Mouse (Mus musculus): ENCODE measurements around the gene Apopt1.
"Not testable (repeated sequence)": the region's sequence is repeated elsewhere in the genome, so short reads cannot be mapped to it uniquely, and the experiment has no call there.

Apopt1 gene

DNA sequence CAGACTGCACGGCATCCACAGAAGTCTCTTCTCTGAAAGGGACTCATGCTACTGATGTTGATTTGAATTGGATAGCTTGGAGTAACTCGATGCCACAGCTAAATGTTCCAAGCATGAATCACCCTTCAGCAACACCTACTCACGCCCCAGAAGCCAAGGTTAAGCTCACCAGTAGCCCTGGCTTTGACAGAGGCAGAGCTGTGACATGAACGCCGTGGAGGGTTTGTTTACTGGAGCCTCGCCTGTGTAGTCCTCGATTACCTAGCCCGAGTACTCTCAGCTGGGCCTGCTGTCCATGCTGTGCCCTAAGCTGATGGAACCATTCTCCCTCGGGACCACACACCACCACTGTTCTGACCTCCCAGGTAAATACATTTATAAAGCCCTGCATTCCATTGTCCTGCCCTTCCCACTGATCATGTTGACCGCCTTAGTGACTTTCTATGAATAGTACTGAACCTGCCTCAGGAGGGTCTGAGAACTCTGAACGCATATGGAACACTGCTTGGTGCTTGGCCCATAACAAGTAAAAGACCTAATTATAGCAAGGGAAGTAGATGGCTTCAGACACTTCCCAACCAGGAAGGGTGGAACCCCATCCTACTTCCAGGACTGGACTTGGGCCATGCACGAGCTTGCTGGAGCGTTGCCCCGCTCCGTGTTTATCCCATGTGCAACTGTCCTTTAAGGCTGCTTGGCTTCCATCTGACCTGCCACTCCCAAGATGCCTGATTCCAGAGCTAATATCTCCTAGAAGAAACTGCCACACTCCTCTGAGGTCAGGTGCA, 7.7 kb upstream of the Apopt1 start:
- peak; percentile 93 to 94 for DNase-seq (ENCODE audit: low spot score in 2 of 2)

DNA sequence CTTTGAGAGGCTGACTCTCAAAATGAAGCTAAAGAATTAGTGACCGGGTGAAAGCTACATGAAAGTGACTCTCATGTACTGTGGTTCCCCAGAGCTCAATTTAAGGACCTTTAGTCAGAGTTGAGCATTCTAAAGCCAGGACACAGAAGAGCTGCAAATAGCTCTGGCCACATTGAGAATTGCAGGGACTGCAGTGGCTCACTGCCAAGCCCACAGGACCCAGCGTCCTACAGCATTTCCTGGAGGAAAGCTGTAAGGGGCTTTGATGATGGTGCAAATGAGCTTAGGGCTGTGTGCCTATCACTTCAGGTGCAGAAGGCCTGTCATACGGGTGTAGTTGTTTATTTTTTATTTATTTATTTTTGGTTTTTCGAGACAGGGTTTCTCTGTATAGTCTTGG, 4.9 kb upstream of the Apopt1 start:
- no peak for DNase-seq (ENCODE audit: low spot score in 2 of 2)

DNA sequence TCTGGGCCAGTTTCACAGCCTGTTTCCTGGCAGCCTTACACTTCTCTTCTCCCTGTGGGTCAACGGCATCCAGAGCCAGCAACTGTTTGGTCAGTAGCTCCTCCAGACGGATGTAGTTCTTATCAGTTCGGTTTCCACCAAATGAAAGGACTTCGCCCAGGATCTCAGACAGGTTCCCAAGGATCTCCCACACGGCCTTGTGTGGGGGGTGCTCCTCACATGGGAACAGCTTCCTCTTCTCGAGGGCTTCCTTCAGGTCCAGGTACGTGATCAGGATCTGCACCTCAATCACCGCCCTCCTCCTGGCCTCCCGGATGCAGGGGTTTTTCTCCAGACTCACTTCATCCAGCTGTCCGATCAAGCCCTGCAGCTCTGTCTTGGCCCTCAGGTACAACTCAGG, 3.0 kb upstream of the Apopt1 start:
- peak in 1 of 2 experiments; percentile 50 for DNase-seq (ENCODE audit: low spot score in 2 of 2)

DNA sequence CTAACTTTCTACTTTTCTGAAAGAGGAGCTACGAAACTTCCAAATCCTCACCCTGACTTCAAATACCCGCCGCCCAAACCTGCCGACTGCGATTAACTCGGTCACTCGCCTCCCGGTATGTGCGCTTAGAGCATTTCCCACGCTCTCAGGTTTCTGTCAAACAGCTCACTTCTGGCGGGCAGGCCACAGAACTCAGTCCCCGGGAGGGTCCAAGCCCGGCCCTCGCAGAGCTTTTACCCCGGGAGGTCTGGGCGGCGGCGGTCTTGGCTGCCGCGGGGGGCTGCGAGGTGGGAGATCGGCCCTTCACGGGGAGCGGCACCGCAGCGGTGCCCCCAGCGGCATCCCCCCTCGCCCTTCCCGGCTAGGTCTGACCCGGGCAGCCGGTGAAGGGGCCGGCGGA, 585 bp upstream of the Apopt1 start:
- no peak for DNase-seq (ENCODE audit: low spot score in 2 of 2)

DNA sequence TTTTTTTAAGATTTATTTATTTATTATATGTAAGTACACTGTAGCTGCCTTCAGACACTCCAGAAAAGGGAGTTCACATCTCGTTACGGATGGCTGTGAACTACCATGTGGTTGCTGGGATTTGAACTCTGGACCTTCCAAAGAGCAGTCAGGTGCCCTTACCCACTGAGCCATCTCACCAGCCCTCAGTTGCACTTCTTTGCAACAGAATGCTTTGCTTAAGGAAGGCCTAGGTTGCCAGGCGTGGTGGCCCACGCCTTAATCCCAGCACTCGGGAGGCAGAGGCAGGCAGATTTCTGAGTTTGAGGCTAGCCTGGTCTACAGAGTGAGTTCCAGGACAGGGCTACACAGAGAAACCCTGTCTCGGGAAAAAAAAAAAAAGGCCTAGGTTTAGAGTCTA, 819 bp downstream of the Apopt1 start:
- DNase-seq (ENCODE audit: low spot score in 2 of 2): not testable (repeated sequence)

DNA sequence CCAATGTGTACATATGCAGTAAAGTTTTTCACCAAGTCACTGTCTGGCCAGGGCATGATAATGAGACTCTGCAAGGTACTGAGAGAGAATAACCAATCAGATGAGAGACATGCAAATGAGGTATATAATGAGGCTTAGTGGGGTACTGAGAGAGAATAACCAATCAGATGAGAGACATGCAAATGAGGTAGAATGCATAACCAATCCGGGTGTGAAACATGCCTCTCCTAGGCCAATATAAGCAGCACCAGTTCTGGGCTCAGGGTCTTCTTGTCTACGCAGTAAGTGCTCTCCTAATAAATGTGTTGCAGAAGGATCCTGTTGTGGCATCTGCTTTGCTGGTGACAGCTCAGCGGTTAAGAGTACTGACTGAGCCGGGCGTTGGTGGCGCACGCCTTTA, 3.4 kb downstream of the Apopt1 start:
- no peak for DNase-seq (ENCODE audit: low spot score in 2 of 2)

DNA sequence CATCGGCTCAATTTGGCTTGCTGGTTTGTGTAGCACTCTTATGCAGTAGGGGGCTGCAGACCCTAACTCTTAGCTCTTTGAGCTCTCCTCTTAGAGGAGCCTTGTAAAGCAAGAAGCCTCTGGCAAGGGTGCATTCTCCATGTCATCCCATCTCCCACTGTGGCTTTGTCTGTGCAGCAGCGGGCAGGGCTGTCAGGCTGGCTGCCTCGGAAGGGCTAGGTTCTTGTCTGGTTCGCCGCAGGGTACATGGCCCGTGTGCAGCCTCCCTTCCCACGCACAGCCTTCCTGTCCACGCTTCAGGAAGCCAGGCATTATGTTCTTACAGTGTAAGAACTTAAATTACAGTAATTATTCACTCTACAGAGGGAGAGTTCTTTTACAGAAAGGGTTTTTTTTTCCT, 5.6 kb downstream of the Apopt1 start:
- DNase-seq (ENCODE audit: low spot score in 2 of 2): no peak

DNA sequence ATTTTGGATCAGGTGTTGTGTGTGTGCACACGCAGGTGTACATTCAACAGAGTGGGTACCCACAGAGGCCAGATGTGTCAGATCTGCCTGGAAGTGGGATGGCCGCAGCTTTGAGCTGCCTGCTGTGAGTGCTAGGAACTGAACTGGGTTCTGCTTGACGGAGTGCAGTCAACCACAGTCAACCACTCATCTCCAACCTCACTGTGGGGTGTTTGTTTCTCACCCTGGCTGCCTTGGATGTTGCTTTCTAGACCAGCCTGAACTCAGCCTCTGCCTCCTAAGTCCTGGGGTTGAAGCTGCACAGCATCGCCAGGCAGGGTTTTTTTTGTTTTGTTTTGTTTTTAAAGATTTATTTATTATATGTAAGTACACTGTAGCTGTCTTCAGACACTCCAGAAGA, 7.2 kb downstream of the Apopt1 start:
- DNase-seq (ENCODE audit: low spot score in 2 of 2): no peak

DNA sequence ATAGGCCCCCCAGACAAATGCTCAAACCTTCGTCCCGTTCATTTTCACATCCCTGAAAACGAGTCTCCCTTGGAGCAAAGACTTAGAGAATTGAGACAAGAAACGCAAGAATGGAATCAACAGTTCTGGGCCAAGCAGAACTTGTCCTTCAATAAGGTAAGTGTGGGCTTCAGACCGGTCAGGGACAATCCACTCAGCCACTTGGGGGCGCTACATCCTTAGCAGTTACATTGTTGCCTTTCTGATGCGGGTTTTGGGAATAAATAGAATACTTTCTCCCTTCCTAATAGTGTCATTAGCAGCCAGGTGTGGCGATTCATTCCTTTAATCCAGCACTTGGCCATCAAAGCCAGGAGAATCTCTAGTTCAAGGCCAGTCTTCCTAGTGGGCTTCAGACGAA, 9.6 kb downstream of the Apopt1 start:
- no peak for DNase-seq (ENCODE audit: low spot score in 2 of 2)

DNA sequence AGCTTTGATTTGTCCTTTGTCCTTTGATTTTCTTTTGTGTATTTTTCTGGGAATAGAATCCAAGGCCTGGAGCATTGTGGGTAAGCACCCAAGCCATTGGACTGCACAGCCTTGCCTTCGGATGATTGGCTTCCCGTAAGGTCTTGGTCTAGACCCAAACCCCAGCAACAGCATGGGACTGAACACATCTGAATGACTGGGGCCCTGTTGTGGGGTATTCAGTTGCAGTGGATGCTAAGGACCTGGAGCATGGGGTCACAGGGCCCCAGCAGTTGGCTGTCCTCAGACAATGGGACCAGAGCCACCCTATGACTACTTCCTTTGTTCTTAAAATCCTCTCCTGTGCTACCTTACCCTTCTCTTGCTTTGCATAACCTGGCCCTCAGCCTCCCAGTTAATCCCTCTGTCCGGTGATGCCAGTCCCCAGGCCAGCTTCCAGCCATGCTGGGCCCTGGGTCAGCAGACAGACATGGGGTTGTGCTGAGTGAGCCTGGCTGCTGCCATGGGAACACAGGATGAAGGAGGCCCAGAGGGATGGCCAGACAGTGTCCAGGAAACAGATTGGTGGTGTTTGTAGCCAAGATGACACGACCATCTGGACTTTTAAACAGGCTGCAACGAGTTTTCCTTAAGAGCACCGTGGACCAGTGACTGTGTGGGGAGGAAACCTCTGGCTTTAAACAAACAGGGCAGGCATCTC, 11.7 kb downstream of the Apopt1 start:
- DNase-seq (ENCODE audit: low spot score in 2 of 2): peak; percentile 76 to 87

DNA sequence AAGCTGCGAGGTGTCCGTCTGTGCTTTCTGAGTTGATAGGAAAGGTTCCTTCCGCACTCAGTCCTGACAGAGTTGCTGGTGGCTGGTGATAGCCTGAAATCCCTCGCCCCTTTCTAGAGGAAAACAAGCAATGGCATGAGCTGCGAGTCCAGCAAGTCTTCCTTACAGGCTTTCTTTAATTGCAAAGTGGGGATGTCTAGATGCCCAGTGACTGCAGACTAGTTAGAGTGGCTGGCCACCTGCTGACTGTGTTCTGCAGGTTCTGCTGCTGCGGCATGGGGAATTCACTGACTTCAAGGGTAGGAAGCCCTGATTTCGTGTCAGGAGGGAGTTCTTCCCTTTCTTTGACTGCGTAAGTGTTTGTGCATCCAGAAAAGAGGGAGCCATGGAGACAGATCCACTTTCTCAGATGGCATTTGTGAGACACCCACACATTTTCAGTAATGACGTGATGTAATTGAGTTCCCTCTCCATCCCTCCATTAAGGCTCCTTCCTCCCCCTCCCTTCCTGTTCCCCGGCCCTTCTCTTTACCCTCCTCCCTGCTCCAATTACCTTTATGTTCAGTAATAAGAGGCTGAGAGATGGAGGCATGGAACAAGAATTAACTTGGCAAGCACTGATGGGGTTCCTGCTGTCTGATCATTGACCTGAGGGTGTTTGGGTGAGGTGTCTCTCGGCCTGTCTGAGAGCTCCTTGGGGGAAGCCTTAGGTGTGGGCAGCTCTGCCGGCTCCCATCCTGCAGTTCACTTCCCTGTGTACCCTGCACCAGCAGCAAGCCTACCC, 12.5 kb downstream of the Apopt1 start:
- no peak for DNase-seq (ENCODE audit: low spot score in 2 of 2)

DNA sequence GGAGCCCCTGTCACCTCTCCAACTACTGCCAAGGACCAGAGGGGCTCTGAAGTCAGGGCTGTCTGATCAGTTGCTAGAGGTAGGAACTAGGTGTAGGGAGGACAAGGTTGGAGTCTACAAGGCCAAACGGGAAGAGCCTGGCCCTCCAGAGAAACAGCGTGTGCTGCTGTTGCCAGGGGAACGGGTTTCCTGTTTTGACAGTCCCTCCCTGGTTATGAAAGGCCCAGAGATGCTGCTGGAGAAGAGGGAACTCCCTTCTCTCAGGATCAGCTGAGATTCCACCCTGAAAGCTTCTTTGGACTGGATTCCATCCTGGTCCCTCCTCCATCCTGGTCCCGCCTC, 13.0 kb downstream of the Apopt1 start:
- peak; percentile 78 to 89 for DNase-seq (ENCODE audit: low spot score in 2 of 2)

DNA sequence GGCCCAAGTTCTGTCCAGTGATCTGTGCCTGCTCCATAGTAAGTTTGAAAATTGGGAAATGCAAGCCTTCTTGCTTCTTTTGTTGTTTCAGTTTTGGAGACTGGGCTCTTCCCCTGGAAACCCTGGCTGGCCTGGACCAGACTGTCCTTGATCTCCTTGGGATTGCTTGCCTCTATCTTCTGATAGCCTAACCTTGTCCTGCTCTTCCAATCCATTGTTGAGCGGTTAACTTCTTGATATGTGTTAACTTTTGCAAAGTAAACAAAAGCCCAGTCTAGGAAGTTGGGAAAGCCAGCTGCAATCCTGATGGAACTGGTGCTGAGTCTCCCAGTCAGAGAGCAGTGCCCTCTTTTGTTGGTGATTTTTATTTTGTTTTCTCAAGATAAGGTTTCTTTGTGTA, 14.9 kb downstream of the Apopt1 start:
- DNase-seq (ENCODE audit: low spot score in 2 of 2): no peak

DNA sequence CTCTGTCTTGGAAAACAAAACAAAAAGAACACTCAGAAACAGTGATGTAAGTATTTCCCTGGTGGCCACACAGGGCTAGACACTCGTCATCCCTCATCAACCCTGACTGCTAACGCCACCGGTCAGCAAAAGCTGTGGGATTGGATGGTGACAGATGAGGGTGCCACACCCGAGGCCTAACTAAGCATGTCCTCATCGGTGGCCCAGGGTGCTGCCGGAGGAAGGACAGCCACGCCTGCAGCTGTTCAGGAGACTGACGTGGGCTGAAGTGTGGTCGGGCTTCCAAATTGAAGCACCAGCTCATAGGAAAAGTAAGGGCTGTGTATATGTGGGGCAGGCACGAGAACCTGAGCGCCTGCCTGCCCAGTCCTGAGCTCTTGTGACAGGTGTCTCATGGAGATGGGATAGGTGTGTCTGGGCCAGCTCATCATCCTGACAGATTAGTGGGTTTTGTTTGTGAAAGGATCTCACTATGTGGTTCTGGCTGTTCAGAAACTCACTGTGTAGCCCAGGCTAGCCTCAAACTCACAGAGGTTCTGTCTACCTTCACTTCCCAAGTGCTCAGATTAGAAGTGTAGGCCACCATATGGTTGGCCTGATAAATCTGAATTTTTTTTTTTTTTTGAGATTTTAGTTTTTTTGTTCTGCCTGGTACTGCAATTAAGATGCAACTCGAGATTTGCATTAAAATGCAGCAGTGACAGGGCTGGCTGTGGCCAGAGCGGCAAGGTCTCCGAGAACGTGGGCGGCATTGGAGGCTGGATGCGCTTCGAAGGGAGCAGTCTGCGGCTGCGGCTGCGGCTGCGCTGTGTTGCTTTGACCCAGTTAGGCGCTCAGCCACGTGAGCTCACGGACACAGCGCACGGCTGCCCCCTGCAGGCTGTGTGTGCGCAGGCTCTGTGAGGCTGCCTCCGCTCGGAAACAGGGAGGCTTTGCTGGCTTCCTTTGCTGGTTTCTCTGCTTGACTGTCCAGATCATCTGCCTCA, 19.1 kb downstream of the Apopt1 start:
- DNase-seq (ENCODE audit: low spot score in 2 of 2): peak; percentile 76 to 85

DNA sequence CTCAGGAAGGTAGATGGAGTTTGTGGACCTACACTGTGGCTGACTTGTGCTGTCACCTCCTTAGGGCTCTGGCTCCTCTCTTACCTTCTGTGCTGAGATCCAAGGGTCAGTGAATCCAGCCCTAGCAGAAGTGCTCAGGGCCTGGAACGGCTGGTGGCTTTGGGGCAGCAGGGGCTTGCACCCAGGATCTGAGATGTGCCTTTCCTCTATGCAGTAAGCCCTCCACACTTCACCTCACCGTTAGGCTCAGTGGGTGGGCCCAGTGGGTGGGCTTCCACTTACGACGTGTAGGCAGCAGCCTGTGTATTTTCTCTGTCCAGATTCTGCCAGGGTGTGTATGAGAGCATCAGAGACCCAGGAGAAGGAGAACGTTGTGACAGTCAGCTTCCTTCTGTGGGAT, 19.9 kb downstream of the Apopt1 start:
- no peak for DNase-seq (ENCODE audit: low spot score in 2 of 2)

DNA sequence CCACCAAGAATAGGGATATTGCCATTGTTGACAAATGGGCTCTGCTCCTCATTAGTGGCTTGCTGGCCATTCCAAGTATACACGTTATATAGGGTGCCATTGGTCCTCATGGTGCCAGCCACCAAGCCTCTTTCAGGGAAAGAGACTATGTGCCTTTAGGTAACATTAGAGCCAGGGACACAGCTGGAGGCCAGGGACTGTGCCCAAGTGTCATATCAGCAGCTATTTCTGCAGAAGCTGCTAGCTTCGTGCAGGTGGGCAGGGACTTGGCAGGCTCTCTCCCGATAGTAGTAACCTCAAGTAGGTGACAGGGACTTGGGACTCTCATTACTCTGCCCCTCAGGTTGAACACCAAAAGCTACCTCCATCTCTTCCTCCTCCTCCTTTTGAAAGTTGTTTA, 21.9 kb downstream of the Apopt1 start:
- no peak for DNase-seq (ENCODE audit: low spot score in 2 of 2)

DNA sequence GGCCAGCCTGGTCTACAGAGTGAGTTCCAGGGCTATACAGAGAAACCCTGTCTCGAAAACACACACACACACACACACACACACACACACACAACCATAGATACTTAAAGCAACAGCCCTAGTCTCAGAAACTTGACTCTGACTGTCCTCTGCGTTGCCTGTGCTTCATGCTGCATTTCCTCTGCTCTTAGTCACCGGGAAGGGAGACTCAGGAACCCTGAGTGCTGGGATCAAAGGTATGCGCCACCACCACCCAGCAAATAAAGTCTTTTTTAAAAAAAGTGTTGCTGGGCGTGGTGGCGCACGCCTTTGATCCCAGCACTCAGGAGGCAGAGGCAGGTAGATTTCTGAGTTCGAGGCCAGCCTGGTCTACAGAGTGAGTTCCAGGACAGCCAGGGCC, 23.6 kb downstream of the Apopt1 start:
- DNase-seq (ENCODE audit: low spot score in 2 of 2): not testable (repeated sequence)

DNA sequence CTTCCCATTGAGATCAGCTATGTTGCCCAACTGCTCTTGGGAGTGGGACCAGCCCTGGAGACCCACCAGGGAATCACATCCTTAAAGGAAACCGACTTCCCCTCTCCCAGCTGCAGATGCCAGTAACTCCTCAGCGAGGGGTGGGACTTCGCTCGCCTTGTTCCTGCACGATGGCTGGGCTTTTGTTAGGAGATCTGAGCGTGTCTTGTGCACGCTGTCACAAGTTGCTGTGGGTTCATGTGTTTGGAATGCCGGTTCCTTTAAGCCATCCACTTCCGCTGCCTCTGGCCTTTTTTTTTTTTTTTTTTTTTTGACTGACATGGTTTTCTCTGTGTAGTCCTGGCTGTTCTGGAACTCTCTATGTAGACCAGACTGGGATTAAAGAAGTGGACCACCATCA, 24.3 kb downstream of the Apopt1 start:
- DNase-seq (ENCODE audit: low spot score in 2 of 2): no peak

DNA sequence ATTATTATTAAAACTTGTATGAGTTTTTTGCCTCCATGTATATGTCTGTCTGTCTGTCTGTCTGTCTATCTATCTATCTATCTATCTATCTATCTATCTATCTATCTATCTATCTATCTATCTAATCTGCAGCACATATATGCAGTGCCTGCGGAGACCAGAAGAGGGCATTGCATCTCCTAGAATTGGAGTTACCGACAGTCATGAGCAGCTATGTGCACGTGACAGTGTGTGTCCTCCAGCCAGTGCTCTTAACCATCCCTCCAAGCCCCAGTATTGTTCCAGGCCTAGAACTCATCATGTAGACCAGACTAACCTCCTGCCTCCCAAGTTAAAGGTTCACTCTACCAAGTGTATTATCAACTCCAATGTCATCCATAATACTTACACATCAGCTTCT, 25.7 kb downstream of the Apopt1 start:
- DNase-seq (ENCODE audit: low spot score in 2 of 2): peak in 1 of 2 experiments; percentile 56

DNA sequence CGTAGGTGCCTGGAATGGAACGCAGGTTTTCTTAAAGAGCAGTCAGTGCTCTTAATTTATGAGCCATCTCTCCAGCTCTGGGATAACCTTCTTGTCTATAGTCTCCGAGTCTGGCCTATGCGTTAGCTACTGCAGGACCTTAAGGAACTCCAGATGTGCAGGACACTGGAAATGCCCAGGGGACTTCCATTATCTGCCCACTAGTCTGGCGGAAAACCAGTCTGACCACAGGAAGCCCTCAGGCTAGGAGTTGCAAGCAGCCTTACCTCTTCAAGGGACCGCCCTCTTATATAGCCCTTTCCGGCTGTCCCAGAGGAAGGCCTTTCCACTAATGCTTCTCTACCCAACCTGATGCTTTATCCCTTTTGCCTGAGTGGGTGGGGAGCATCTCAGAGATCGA, 28.3 kb downstream of the Apopt1 start:
- no peak for DNase-seq (ENCODE audit: low spot score in 2 of 2)

DNA sequence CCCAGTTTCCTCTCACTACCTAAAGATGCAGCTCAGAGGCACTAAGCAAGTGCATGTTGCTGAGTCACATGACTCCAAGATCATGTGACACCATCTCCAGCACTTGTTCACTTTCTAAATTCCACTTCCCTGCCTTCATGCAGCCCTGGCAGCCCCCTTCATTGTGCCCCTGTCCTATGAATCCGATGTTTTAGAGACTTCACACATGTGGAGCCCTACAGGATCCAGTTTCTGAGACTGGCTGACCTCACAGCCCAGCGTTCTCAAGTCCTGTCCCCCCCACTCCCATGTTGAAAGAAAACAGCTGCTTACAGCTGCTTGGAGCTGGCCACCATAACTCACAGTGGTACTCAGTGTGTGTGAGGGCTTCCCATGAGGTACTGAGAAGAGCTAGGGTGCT, 30.4 kb downstream of the Apopt1 start:
- peak; percentile 75 to 77 for DNase-seq (ENCODE audit: low spot score in 2 of 2)

Data from heart, adult 9 months (tissue).